Mouse (Mus musculus) liver, postnatal 0 days (tissue): ENCODE data around the gene Dapk3. TPM values are rescaled to one million over a fixed set of nuclear protein-coding genes. Genes with fewer than 3 reads are reported as not detected.

ENCODE experiments used
- ATAC-seq: fragments of 200-750 bp; cut with Nextera tagmentation; 2 replicates; pipeline ENCODE4 v1.8.0; 2017; ENCODE audit warnings: mild to moderate bottlenecking, moderate library complexity
- DNase-seq: peaks from one replicate; pipeline ENCODE4 v3.0.0-alpha.2; 2016
- H3K27ac ChIP-seq: fragments of 300-500 bp; sonication (generic); 2 replicates; pipeline ENCODE4 v1.5.1; 2014; ENCODE audit warnings: antibody characterized with exemption, moderate library complexity, mild to moderate bottlenecking, low read depth
- H3K27me3 ChIP-seq: fragments of 300-500 bp; sonication (generic); 2 replicates; pipeline ENCODE4 v1.6.1; 2014; ENCODE audit warnings: low read length, control low read depth, mixed read lengths; ENCODE audit not compliant: insufficient read depth
- H3K36me3 ChIP-seq: fragments of 300-500 bp; sonication (generic); replicated peaks from 2 replicates; pipeline ENCODE4 v1.6.1; 2014; ENCODE audit warnings: mild to moderate bottlenecking, control low read depth, low read length, moderate library complexity, mixed read lengths; ENCODE audit not compliant: insufficient read depth
- H3K4me1 ChIP-seq: fragments of 300-500 bp; sonication (generic); 2 replicates; pipeline ENCODE4 v1.6.1; 2014; ENCODE audit warnings: antibody characterized with exemption, mild to moderate bottlenecking, control low read depth; ENCODE audit not compliant: insufficient read depth
- H3K4me2 ChIP-seq: fragments of 300-500 bp; sonication (generic); 2 replicates; pipeline ENCODE4 v1.6.1; 2014; ENCODE audit warnings: low read depth, mild to moderate bottlenecking, low read length, moderate library complexity, mixed read lengths
- H3K4me3 ChIP-seq: fragments of 300-500 bp; sonication (generic); 2 replicates; pipeline ENCODE4 v1.5.1; 2014; ENCODE audit warnings: low read depth, low read length
- H3K9ac ChIP-seq: fragments of 300-500 bp; sonication (generic); replicated peaks from 2 replicates; pipeline ENCODE4 v1.6.1; 2014; ENCODE audit warnings: mild to moderate bottlenecking, moderate library complexity
- H3K9me3 ChIP-seq: fragments of 300-500 bp; sonication (generic); 2 replicates; pipeline ENCODE4 v1.6.1; 2016; ENCODE audit warnings: mild to moderate bottlenecking, control low read depth, low read length, mixed read lengths
- CTCF ChIP-seq: sonication (generic); IDR thresholded peaks from 2 replicates; pipeline ENCODE4 v1.5.1; 2016; ENCODE audit warnings: antibody characterized with exemption, low read depth
- EP300 ChIP-seq: IDR thresholded peaks from 2 replicates; pipeline ENCODE4 v1.6.1; 2016; ENCODE audit warnings: antibody characterized with exemption, low read depth, mild to moderate bottlenecking
- WGBS: fragments of 180-500 bp; shearing (Covaris S2); extraction: QIAGEN DNeasy Blood & Tissue Kit; methylation state at CpG from one replicate; pipeline ENCODE4 v1.1.7; 2014; ENCODE audit not compliant: insufficient replicate concordance; 5-methylcytosine and 5-hydroxymethylcytosine counted together
- polyA plus RNA-seq: library from polyadenylated mRNA; unstranded; fragments of >200 nt; fragmentation: Nextera tagmentation; extraction: Ambion mirVana; gene quantifications from 2 replicates; pipeline ENCODE4 v1.2.1, GENCODE M21; 2015

Gene Dapk3
- polyA plus RNA-seq, 1 experiment from 2014 or later, result 15.3 TPM

GRCm38 (mm10) chr10:81190236-81190911 is 7.6 kb downstream of the Dapk3 start:
- ATAC-seq, result no peak
- peak; percentile 70 for DNase-seq

GRCm38 (mm10) chr10:81190912-81191321 is 8.1 kb downstream of the Dapk3 start:
- peaks cover 34% of the 10 kb centered on the region for H3K4me1 ChIP-seq
- H3K27me3 ChIP-seq, result peaks cover 21% of the 10 kb centered on the region; the same call in 1 of the 2 replicates
- 48% methylated on average over 6 of the region's 6 CpGs for WGBS
- H3K4me2 ChIP-seq, result no peak overlapping the region
- H3K9me3 ChIP-seq, result no peaks in the 10 kb centered on the region
- H3K27ac ChIP-seq, result peak overlapping the region; percentile 89; the same call in 1 of the 2 replicates
- H3K36me3 ChIP-seq, result peaks cover 12% of the 10 kb centered on the region; the same call in 1 of the 2 replicates
- peak; percentile 37 for DNase-seq
- no peak overlapping the region for H3K4me3 ChIP-seq
- no peak overlapping the region for H3K9ac ChIP-seq
- ATAC-seq, result no peak
- peak; percentile 51 for TF ChIP-seq CTCF
- no peak for TF ChIP-seq EP300

More at GRCm38 (mm10) chr10:81190236-81190911, 7.6 kb downstream of the Dapk3 start:
- no peak for TF ChIP-seq EP300
- TF ChIP-seq CTCF, result peak; percentile 73
- Histone ChIP-seq H3K27me3 (peaks cover 16% of the 10 kb centered on the region; the same call in 1 of the 2 replicates), H3K9me3 (no peaks in the 10 kb centered on the region), H3K4me1 (peaks cover 34% of the 10 kb centered on the region), H3K27ac (0 out of 2 replicates have a peak overlapping the region, but pooled peaks have one; percentile 89), H3K9ac (no peak overlapping the region), H3K36me3 (peaks cover 14% of the 10 kb centered on the region), H3K4me3 (no peak overlapping the region), H3K4me2 (no peak overlapping the region)
- 66% methylated on average over 31 of the region's 31 CpGs for WGBS

GRCm38 (mm10) chr10:81191342-81191982 is 8.7 kb downstream of the Dapk3 start:
- Histone ChIP-seq H3K36me3 (peaks cover 12% of the 10 kb centered on the region; the same call in 1 of the 2 replicates), H3K4me1 (peaks cover 34% of the 10 kb centered on the region), H3K9me3 (no peaks in the 10 kb centered on the region), H3K9ac (no peak overlapping the region; the same call in 1 of the 2 replicates), H3K27me3 (peaks cover 23% of the 10 kb centered on the region), H3K4me3 (no peak overlapping the region), H3K27ac (peak overlapping the region; percentile 89), H3K4me2 (peak overlapping the region; percentile 88)
- ATAC-seq (no peak), DNase-seq (peak; percentile 27)
- 62% methylated on average over 18 of the region's 18 CpGs for WGBS
- TF ChIP-seq EP300, result no peak
- TF ChIP-seq CTCF, result no peak

- H3K36me3 ChIP-seq, result peaks cover 8% of the 10 kb centered on the region; the same call in 1 of the 2 replicates
- under 1% methylated on average over 49 of the region's 93 CpGs for WGBS
- peak overlapping the region; percentile 64 for H3K4me3 ChIP-seq
- H3K9ac ChIP-seq, result peak overlapping the region; percentile 80
- TF ChIP-seq EP300 (no peak), CTCF (peak; percentile 10; the same call in 1 of the 2 replicates)
- peak overlapping the region; percentile 88 for H3K4me2 ChIP-seq
- H3K4me1 ChIP-seq, result peaks cover 34% of the 10 kb centered on the region
- peaks cover 23% of the 10 kb centered on the region for H3K27me3 ChIP-seq
- ATAC-seq, result peak; percentile 86
- no peaks in the 10 kb centered on the region for H3K9me3 ChIP-seq
- DNase-seq, result peak; percentile 82
- peak overlapping the region; percentile 89 for H3K27ac ChIP-seq
Observed at GRCm38 (mm10) chr10:81192270-81192967, 9.6 kb downstream of the Dapk3 start.

- Histone ChIP-seq H3K4me3 (peak overlapping the region; percentile 64), H3K27ac (peak overlapping the region; percentile 89), H3K9me3 (no peaks in the 10 kb centered on the region), H3K4me2 (peak overlapping the region; percentile 88), H3K9ac (peak overlapping the region; percentile 80), H3K36me3 (peaks cover 8% of the 10 kb centered on the region; the same call in 1 of the 2 replicates), H3K4me1 (peaks cover 34% of the 10 kb centered on the region), H3K27me3 (peaks cover 23% of the 10 kb centered on the region)
- WGBS, result 6% methylated on average over 19 of the region's 19 CpGs
- DNase-seq, result peak; percentile 40
- TF ChIP-seq CTCF (no peak), EP300 (no peak)
- ATAC-seq, result peak; percentile 8
Observed at GRCm38 (mm10) chr10:81192968-81193501, 10.2 kb downstream of the Dapk3 start.
